Mouse (Mus musculus): ENCODE results near the gene Asprv1. TPM values are rescaled to one million over a fixed set of nuclear protein-coding genes. Genes with fewer than 3 reads are reported as not detected.

Gene Asprv1
- polyA plus RNA-seq, 1 experiment from 2014 or later, result 0.10 TPM

DNA sequence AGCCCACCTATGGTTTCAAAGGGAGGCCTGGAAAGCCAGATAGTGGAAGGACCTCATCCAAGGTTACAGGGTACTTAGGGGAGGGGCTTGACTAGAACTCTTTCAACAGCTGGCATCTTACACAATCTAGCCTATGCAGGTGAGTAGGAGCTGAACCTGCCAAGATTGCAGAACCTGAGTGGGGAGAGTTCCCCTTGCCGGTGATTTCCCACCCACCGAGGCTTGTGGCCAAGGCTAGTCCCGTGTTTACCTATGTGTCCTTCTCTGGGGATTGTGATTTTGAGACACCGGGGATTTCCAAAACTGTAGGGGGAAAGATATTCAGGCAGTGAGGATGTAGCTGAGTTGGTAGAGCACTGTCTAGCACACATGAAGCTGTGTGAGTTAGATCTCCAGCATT is 12.7 kb upstream of the Asprv1 start:
- H3K4me3 ChIP-seq, result no peak overlapping the region
- no peak overlapping the region for H3K4me2 ChIP-seq
- H3K27ac ChIP-seq (ENCODE audit: poor library complexity, severe bottlenecking), result no peak overlapping the region
- no peak for ATAC-seq (ENCODE audit: insufficient number of reproducible peaks, low FRiP score)
- H3K27me3 ChIP-seq (replicated peaks), result no peaks in the 10 kb centered on the region
- no peak overlapping the region for H3K9ac ChIP-seq
- 80% methylated on average over 4 of the region's 4 CpGs for WGBS
- H3K36me3 ChIP-seq, result no peaks in the 10 kb centered on the region
- H3K4me1 ChIP-seq (replicated peaks), result no peaks in the 10 kb centered on the region
- H3K9me3 ChIP-seq (replicated peaks), result no peaks in the 10 kb centered on the region

DNA sequence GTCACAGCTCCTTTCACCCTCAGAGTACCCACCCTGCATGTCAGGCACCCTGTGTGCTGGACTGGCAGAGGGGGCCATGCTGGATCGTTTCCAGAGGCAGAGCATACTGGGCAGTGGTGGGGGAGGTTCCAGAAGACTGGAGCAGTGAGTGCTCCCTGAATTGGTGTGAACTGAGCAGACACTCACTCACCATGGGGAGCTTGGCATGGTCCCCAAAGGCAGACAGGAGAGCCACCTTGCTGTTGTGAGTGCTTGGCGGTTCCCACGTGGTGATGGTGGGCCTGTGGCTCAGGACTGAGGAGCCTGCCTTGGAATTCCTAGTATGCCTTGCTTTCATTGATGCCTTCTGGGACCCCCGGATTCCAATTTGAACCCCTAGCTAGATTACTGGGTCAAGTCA is 4.8 kb upstream of the Asprv1 start:
- 77% methylated on average over 4 of the region's 4 CpGs for WGBS
- Histone ChIP-seq H3K4me2 (no peak overlapping the region), H3K4me1 (replicated peaks) (peaks cover 12% of the 10 kb centered on the region; the same call in 1 of the 2 replicates), H3K27ac (ENCODE audit: poor library complexity, severe bottlenecking) (no peak overlapping the region), H3K9ac (no peak overlapping the region), H3K9me3 (replicated peaks) (no peaks in the 10 kb centered on the region), H3K4me3 (no peak overlapping the region), H3K27me3 (replicated peaks) (0 out of 2 replicates have a peak, but pooled peaks cover 6% of the 10 kb centered on the region), H3K36me3 (no peaks in the 10 kb centered on the region)
- no peak for ATAC-seq (ENCODE audit: insufficient number of reproducible peaks, low FRiP score)

- H3K9ac ChIP-seq, result no peak overlapping the region
- 54% methylated on average over 18 of the region's 18 CpGs for WGBS
Observed at GRCm38 (mm10) chr6:86624074-86625030, 3.6 kb upstream of the Asprv1 start.

DNA sequence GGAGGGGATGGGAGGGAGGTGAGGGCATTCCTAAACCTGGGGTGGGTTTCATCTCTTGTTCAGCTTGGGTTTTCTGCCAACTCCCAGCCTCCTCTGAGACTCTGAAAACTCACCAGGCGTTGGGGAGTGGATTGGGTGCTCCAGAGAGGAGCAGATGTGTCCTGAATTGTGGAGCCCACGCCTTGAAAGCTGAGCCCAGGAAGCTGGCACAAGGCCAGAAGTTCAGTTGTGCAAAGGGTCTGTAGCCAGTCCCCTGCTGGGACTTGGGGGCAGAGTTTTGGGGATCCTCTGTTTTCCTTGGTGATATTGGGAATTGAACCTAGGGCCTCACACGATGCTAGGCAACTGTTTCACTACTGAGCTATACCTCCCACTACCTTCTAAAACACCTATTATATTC is 2.2 kb downstream of the Asprv1 start:
- no peak overlapping the region for H3K9ac ChIP-seq
- H3K36me3 ChIP-seq, result no peaks in the 10 kb centered on the region
- 76% methylated on average over 3 of the region's 3 CpGs for WGBS
- H3K9me3 ChIP-seq (replicated peaks), result no peaks in the 10 kb centered on the region
- no peak overlapping the region for H3K27ac ChIP-seq (ENCODE audit: poor library complexity, severe bottlenecking)
- H3K4me1 ChIP-seq (replicated peaks), result no peaks in the 10 kb centered on the region
- peaks cover 3% of the 10 kb centered on the region; the same call in 1 of the 2 replicates for H3K27me3 ChIP-seq (replicated peaks)
- ATAC-seq (ENCODE audit: insufficient number of reproducible peaks, low FRiP score), result no peak
- H3K4me3 ChIP-seq, result no peak overlapping the region
- no peak overlapping the region for H3K4me2 ChIP-seq

More at GRCm38 (mm10) chr6:86624074-86625030, 3.6 kb upstream of the Asprv1 start:
- no peak overlapping the region for H3K4me2 ChIP-seq
- H3K4me3 ChIP-seq, result no peak overlapping the region
- H3K27me3 ChIP-seq (replicated peaks), result 0 out of 2 replicates have a peak, but pooled peaks cover 6% of the 10 kb centered on the region
- ATAC-seq (ENCODE audit: insufficient number of reproducible peaks, low FRiP score), result no peak
- H3K36me3 ChIP-seq, result no peaks in the 10 kb centered on the region
- H3K9me3 ChIP-seq (replicated peaks), result no peaks in the 10 kb centered on the region
- H3K4me1 ChIP-seq (replicated peaks), result peaks cover 12% of the 10 kb centered on the region; the same call in 1 of the 2 replicates
- no peak overlapping the region for H3K27ac ChIP-seq (ENCODE audit: poor library complexity, severe bottlenecking)

DNA sequence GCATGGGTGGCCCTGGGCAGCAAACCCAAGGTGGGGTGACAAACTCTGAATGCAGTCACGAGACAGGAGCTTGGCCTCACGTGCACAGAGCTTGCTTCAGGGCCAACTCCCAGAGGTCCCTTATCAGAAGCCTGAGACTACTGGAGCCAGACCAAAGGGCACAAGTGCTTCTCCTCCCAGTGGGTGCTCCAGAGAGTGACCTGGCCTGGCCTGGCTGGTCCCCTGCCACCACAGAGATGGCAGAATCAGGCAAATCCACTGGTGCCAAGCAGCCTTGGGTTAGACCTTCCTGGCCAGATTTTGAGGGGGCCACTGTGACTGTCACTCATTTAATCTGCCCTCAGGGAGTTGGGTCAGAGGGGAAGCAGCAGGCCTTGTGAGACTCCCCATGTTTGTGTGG is 8.5 kb downstream of the Asprv1 start:
- no peaks in the 10 kb centered on the region for H3K36me3 ChIP-seq
- no peak overlapping the region for H3K4me2 ChIP-seq
- H3K27me3 ChIP-seq (replicated peaks), result peaks cover 3% of the 10 kb centered on the region; the same call in 1 of the 2 replicates
- no peak overlapping the region for H3K4me3 ChIP-seq
- peaks cover 5% of the 10 kb centered on the region for H3K4me1 ChIP-seq (replicated peaks)
- peak; percentile 80 for ATAC-seq (ENCODE audit: insufficient number of reproducible peaks, low FRiP score)
- no peaks in the 10 kb centered on the region for H3K9me3 ChIP-seq (replicated peaks)
- H3K9ac ChIP-seq, result no peak overlapping the region
- 40% methylated on average over 2 of the region's 2 CpGs for WGBS
- H3K27ac ChIP-seq (ENCODE audit: poor library complexity, severe bottlenecking), result peak overlapping the region; percentile 40; the same call in 1 of the 2 replicates

DNA sequence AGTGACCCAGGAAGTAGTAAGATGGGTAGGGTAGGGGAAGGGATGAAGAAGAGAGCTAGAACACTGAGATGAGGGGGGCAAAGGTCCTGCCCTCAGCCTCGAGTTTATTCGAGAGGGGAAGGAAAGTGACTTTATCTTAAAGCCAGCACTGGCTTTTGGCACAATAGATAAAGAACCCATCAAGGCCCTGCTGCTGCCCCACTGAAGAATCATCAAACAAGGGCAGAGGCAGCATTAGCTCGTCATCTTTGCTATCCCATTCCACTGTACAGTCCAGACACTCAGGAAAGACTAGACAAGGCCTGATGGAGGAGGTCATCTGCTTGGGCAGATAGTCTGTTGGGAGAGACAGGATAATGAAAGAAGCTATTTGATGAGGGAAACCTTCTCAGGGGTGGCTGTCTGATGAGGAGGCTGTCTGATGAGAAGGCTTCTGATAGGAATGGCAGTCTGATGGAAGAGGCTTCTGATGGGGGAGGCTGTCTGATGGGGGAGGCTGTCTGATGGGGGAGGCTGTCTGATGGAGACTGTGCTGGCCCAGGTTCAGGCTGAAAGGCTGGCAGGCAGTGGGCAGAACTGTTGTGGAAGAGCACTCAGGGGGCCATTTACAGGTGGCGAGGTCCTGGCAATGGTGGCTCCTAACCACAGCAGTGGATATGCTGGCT is 9.3 kb downstream of the Asprv1 start:
- H3K36me3 ChIP-seq, result no peaks in the 10 kb centered on the region
- no peak overlapping the region for H3K9ac ChIP-seq
- 35% methylated on average over 4 of the region's 4 CpGs for WGBS
- peaks cover 5% of the 10 kb centered on the region for H3K4me1 ChIP-seq (replicated peaks)
- H3K4me3 ChIP-seq, result no peak overlapping the region
- ATAC-seq (ENCODE audit: insufficient number of reproducible peaks, low FRiP score), result no peak; the same call in 1 of the 2 replicates
- H3K27me3 ChIP-seq (replicated peaks), result no peaks in the 10 kb centered on the region
- no peak overlapping the region for H3K4me2 ChIP-seq
- no peak overlapping the region for H3K27ac ChIP-seq (ENCODE audit: poor library complexity, severe bottlenecking)
- no peaks in the 10 kb centered on the region for H3K9me3 ChIP-seq (replicated peaks)

DNA sequence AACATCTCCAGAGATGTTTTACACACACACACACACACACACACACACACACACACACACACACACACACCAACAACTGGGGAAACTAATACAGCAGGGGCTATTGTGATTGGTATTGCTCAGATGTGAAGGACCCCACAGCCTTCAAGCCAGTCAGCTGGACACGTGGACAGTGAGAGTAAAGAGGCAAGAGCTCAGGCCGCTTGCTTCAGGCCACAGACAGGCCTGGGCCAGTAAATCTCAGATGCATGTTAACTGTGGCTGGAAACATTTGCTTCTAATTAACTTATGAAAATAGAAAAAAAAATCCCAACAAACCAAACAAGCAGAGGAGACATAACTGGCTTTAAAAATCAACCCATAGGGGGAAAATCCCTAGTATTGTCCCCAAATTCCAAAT is 9.9 kb downstream of the Asprv1 start:
- Histone ChIP-seq H3K27me3 (replicated peaks) (no peaks in the 10 kb centered on the region), H3K9ac (no peak overlapping the region), H3K36me3 (no peaks in the 10 kb centered on the region), H3K4me3 (no peak overlapping the region), H3K9me3 (replicated peaks) (no peaks in the 10 kb centered on the region), H3K27ac (ENCODE audit: poor library complexity, severe bottlenecking) (no peak overlapping the region), H3K4me1 (replicated peaks) (peaks cover 5% of the 10 kb centered on the region), H3K4me2 (no peak overlapping the region)
- ATAC-seq (ENCODE audit: insufficient number of reproducible peaks, low FRiP score), result no peak
- WGBS, result 77% methylated on average over 2 of the region's 2 CpGs

GRCm38 (mm10) chr6:86638434-86638833 is 10.5 kb downstream of the Asprv1 start:
- ATAC-seq (ENCODE audit: insufficient number of reproducible peaks, low FRiP score), result no peak
- Histone ChIP-seq H3K4me1 (replicated peaks) (peaks cover 5% of the 10 kb centered on the region), H3K4me3 (no peak overlapping the region), H3K27ac (ENCODE audit: poor library complexity, severe bottlenecking) (peak overlapping the region; percentile 51; the same call in 1 of the 2 replicates), H3K9me3 (replicated peaks) (no peaks in the 10 kb centered on the region), H3K36me3 (no peaks in the 10 kb centered on the region), H3K27me3 (replicated peaks) (no peaks in the 10 kb centered on the region), H3K9ac (no peak overlapping the region), H3K4me2 (no peak overlapping the region)
- WGBS, result 30% methylated on average over 2 of the region's 2 CpGs

- H3K36me3 ChIP-seq, result no peaks in the 10 kb centered on the region
- no peaks in the 10 kb centered on the region for H3K9me3 ChIP-seq (replicated peaks)
- no peak overlapping the region for H3K4me3 ChIP-seq
- H3K4me2 ChIP-seq, result no peak overlapping the region
- H3K4me1 ChIP-seq (replicated peaks), result peaks cover 13% of the 10 kb centered on the region
- ATAC-seq (ENCODE audit: insufficient number of reproducible peaks, low FRiP score), result peak; percentile 92
- no peak overlapping the region for H3K9ac ChIP-seq
- 69% methylated on average over 18 of the region's 18 CpGs for WGBS
- no peaks in the 10 kb centered on the region for H3K27me3 ChIP-seq (replicated peaks)
- peak overlapping the region; percentile 61 for H3K27ac ChIP-seq (ENCODE audit: poor library complexity, severe bottlenecking)
Observed at GRCm38 (mm10) chr6:86639180-86640160, 11.5 kb downstream of the Asprv1 start.

DNA sequence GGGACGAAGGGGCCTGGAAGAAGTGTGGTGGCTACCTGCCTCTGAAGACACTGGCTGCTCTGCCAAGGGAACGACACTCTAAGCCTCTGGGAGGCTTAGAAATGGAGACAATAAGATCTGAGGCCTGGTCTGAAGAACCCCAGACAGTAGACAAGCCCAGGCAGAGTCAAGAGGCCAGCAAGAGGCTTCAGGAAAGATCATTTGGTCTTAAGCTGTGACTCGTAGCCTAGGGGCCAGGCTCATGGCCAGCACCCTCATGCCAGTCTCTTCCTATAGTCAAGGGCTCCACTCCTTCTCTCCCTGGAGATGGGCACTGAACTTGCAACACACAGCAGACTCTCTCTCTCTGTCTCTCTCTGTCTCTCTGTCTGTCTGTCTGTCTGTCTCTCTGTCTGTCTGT is 12.2 kb downstream of the Asprv1 start:
- WGBS, result 71% methylated on average over 3 of the region's 3 CpGs
- Histone ChIP-seq H3K27ac (ENCODE audit: poor library complexity, severe bottlenecking) (peak overlapping the region; percentile 61), H3K4me1 (replicated peaks) (peaks cover 15% of the 10 kb centered on the region)

More for the DNA sequence above, 12.2 kb downstream of the Asprv1 start:
- H3K4me2 ChIP-seq, result no peak overlapping the region
- H3K36me3 ChIP-seq, result no peaks in the 10 kb centered on the region
- H3K4me3 ChIP-seq, result no peak overlapping the region
- H3K27me3 ChIP-seq (replicated peaks), result no peaks in the 10 kb centered on the region
- H3K9me3 ChIP-seq (replicated peaks), result no peaks in the 10 kb centered on the region
- no peak for ATAC-seq (ENCODE audit: insufficient number of reproducible peaks, low FRiP score)
- H3K9ac ChIP-seq, result no peak overlapping the region

All from heart, embryonic 12.5 days (tissue).